Mouse (Mus musculus) hindbrain, embryonic 15.5 days (tissue): ENCODE results near the gene Nubpl. TPM values are rescaled to one million over a fixed set of nuclear protein-coding genes. Genes with fewer than 3 reads are reported as not detected.
"Not testable (repeated sequence)": the region's sequence is repeated elsewhere in the genome, so short reads cannot be mapped to it uniquely, and the experiment has no call there.

ENCODE experiments used
- ATAC-seq: fragments of 200-750 bp; cut with Nextera tagmentation; 2 replicates; pipeline ENCODE4 v1.8.0; 2017; ENCODE audit warnings: low read depth, moderate number of reproducible peaks, moderate TSS enrichment; ENCODE audit not compliant: low FRiP score
- H3K27ac ChIP-seq: fragments of 300-500 bp; sonication (generic); replicated peaks from 2 replicates; pipeline ENCODE4 v1.5.1; 2015; ENCODE audit warnings: mild to moderate bottlenecking, inconsistent platforms
- H3K27me3 ChIP-seq: fragments of 300-500 bp; sonication (generic); 2 replicates; pipeline ENCODE4 v1.6.1; 2015; ENCODE audit warnings: control low read depth, inconsistent platforms
- H3K36me3 ChIP-seq: fragments of 300-500 bp; sonication (generic); 2 replicates; pipeline ENCODE4 v1.6.1; 2015; ENCODE audit warnings: control low read depth, inconsistent platforms
- H3K4me1 ChIP-seq: fragments of 300-500 bp; sonication (generic); replicated peaks from 2 replicates; pipeline ENCODE4 v1.6.1; 2015; ENCODE audit warnings: control low read depth, inconsistent platforms
- H3K4me2 ChIP-seq: fragments of 300-500 bp; sonication (generic); 2 replicates; pipeline ENCODE4 v1.6.1; 2015; ENCODE audit warnings: moderate library complexity, mild to moderate bottlenecking, inconsistent platforms
- H3K4me3 ChIP-seq: fragments of 300-500 bp; sonication (generic); 2 replicates; pipeline ENCODE4 v1.5.1; 2015; ENCODE audit warnings: mild to moderate bottlenecking, inconsistent platforms
- H3K9ac ChIP-seq: fragments of 300-500 bp; sonication (generic); 2 replicates; pipeline ENCODE4 v1.6.1; 2015; ENCODE audit warnings: inconsistent platforms
- H3K9me3 ChIP-seq: fragments of 300-500 bp; sonication (generic); 2 replicates; pipeline ENCODE4 v1.6.1; 2016; ENCODE audit warnings: control low read depth, inconsistent platforms
- WGBS: fragments of 180-500 bp; shearing (Covaris S2); methylation state at CpG from one replicate; pipeline ENCODE4 v1.1.7; 2015; 5-methylcytosine and 5-hydroxymethylcytosine counted together
- polyA plus RNA-seq: library from polyadenylated mRNA; unstranded; fragments of >200 nt; fragmentation: Nextera tagmentation; extraction: Ambion mirVana; gene quantifications from 2 replicates; pipeline ENCODE4 v1.2.1, GENCODE M21; 2015

The Nubpl gene
- polyA plus RNA-seq, 1 experiment from 2014 or later = 6.7 TPM

GRCm38 (mm10) chr12:52164414-52164813, 66.9 kb downstream of the Nubpl start:
- no peaks in the 10 kb centered on the region for H3K36me3 ChIP-seq
- H3K9ac ChIP-seq = no peak overlapping the region
- H3K9me3 ChIP-seq = no peaks in the 10 kb centered on the region
- no peak overlapping the region for H3K4me3 ChIP-seq
- H3K27ac ChIP-seq = no peak overlapping the region
- no peak for ATAC-seq
- no peaks in the 10 kb centered on the region for H3K27me3 ChIP-seq
- no peaks in the 10 kb centered on the region for H3K4me1 ChIP-seq
- no peak overlapping the region for H3K4me2 ChIP-seq

GRCm38 (mm10) chr12:52186205-52186793, 88.8 kb downstream of the Nubpl start:
- no peaks in the 10 kb centered on the region for H3K27me3 ChIP-seq
- H3K27ac ChIP-seq = 0 out of 2 replicates have a peak overlapping the region, but pooled peaks have one; percentile 29
- H3K9ac ChIP-seq = no peak overlapping the region
- H3K4me1 ChIP-seq = peaks cover 11% of the 10 kb centered on the region
- WGBS = 35% methylated on average over 1 of the region's 1 CpGs
- H3K4me3 ChIP-seq = no peak overlapping the region
- no peaks in the 10 kb centered on the region for H3K9me3 ChIP-seq
- ATAC-seq = no peak
- no peak overlapping the region for H3K4me2 ChIP-seq
- no peaks in the 10 kb centered on the region for H3K36me3 ChIP-seq

- Histone ChIP-seq H3K9ac (no peak overlapping the region), H3K36me3 (no peaks in the 10 kb centered on the region), H3K27ac (0 out of 2 replicates have a peak overlapping the region, but pooled peaks have one; percentile 4), H3K4me3 (no peak overlapping the region), H3K27me3 (no peaks in the 10 kb centered on the region), H3K4me1 (peaks cover 11% of the 10 kb centered on the region), H3K9me3 (no peaks in the 10 kb centered on the region), H3K4me2 (no peak overlapping the region)
- peak; percentile 59; the same call in 1 of the 2 replicates for ATAC-seq
- 26% methylated on average over 5 of the region's 5 CpGs for WGBS
These were observed 89.5 kb downstream of the Nubpl start for GRCm38 (mm10) chr12:52186963-52187590.

GRCm38 (mm10) chr12:52198471-52198870, 100.9 kb downstream of the Nubpl start:
- WGBS = 87% methylated on average over 4 of the region's 4 CpGs
- Histone ChIP-seq H3K36me3 (no peaks in the 10 kb centered on the region), H3K4me3 (no peak overlapping the region), H3K27ac (no peak overlapping the region), H3K27me3 (no peaks in the 10 kb centered on the region), H3K9me3 (no peaks in the 10 kb centered on the region), H3K4me2 (no peak overlapping the region), H3K4me1 (no peaks in the 10 kb centered on the region), H3K9ac (no peak overlapping the region)
- ATAC-seq = no peak

- Histone ChIP-seq H3K9ac (no peak overlapping the region), H3K36me3 (no peaks in the 10 kb centered on the region), H3K4me2 (no peak overlapping the region), H3K9me3 (no peaks in the 10 kb centered on the region), H3K4me3 (no peak overlapping the region), H3K4me1 (no peaks in the 10 kb centered on the region), H3K27ac (no peak overlapping the region), H3K27me3 (no peaks in the 10 kb centered on the region)
- 87% methylated on average over 3 of the region's 3 CpGs for WGBS
- ATAC-seq = no peak
These were observed 111.6 kb downstream of the Nubpl start for GRCm38 (mm10) chr12:52209121-52209610.

GRCm38 (mm10) chr12:52211144-52211543, 113.6 kb downstream of the Nubpl start:
- H3K36me3 ChIP-seq = no peaks in the 10 kb centered on the region
- H3K4me2 ChIP-seq = no peak overlapping the region
- no peaks in the 10 kb centered on the region for H3K27me3 ChIP-seq
- H3K9me3 ChIP-seq = no peaks in the 10 kb centered on the region
- no peak overlapping the region for H3K27ac ChIP-seq
- H3K9ac ChIP-seq = no peak overlapping the region
- ATAC-seq = no peak
- no peak overlapping the region for H3K4me3 ChIP-seq
- H3K4me1 ChIP-seq = no peaks in the 10 kb centered on the region

- Histone ChIP-seq H3K9ac (no peak overlapping the region), H3K4me1 (no peaks in the 10 kb centered on the region), H3K4me3 (no peak overlapping the region), H3K36me3 (no peaks in the 10 kb centered on the region), H3K4me2 (no peak overlapping the region), H3K27ac (no peak overlapping the region), H3K9me3 (no peaks in the 10 kb centered on the region), H3K27me3 (no peaks in the 10 kb centered on the region)
- ATAC-seq = no peak
- 85% methylated on average over 2 of the region's 2 CpGs for WGBS
These were observed 117.3 kb downstream of the Nubpl start for GRCm38 (mm10) chr12:52214837-52215236.

- Histone ChIP-seq H3K4me3 (no peak overlapping the region), H3K27ac (no peak overlapping the region), H3K4me2 (no peak overlapping the region), H3K9me3 (no peaks in the 10 kb centered on the region), H3K27me3 (no peaks in the 10 kb centered on the region), H3K4me1 (no peaks in the 10 kb centered on the region), H3K36me3 (no peaks in the 10 kb centered on the region), H3K9ac (no peak overlapping the region)
- 93% methylated on average over 4 of the region's 4 CpGs for WGBS
- ATAC-seq = no peak
These were observed 127.4 kb downstream of the Nubpl start for GRCm38 (mm10) chr12:52224954-52225353.

GRCm38 (mm10) chr12:52228746-52229145, 131.2 kb downstream of the Nubpl start:
- Histone ChIP-seq H3K4me2 (no peak overlapping the region), H3K27me3 (no peaks in the 10 kb centered on the region), H3K36me3 (no peaks in the 10 kb centered on the region), H3K27ac (no peak overlapping the region), H3K9ac (no peak overlapping the region), H3K4me3 (no peak overlapping the region), H3K4me1 (no peaks in the 10 kb centered on the region), H3K9me3 (no peaks in the 10 kb centered on the region)
- no peak for ATAC-seq
- WGBS = 87% methylated on average over 3 of the region's 3 CpGs

GRCm38 (mm10) chr12:52231929-52232328, 134.4 kb downstream of the Nubpl start:
- not testable (repeated sequence) for H3K4me3 ChIP-seq, H3K27ac ChIP-seq, H3K9ac ChIP-seq, H3K4me1 ChIP-seq, ATAC-seq, H3K4me2 ChIP-seq, H3K36me3 ChIP-seq, H3K9me3 ChIP-seq, H3K27me3 ChIP-seq
- WGBS = 78% methylated on average over 3 of the region's 3 CpGs

- H3K27me3 ChIP-seq = no peaks in the 10 kb centered on the region
- H3K4me1 ChIP-seq = no peaks in the 10 kb centered on the region
- H3K9me3 ChIP-seq = no peaks in the 10 kb centered on the region
- no peak overlapping the region for H3K9ac ChIP-seq
- no peaks in the 10 kb centered on the region for H3K36me3 ChIP-seq
- no peak overlapping the region for H3K27ac ChIP-seq
- WGBS = 63% methylated on average over 2 of the region's 2 CpGs
- H3K4me2 ChIP-seq = no peak overlapping the region
- no peak for ATAC-seq
- no peak overlapping the region for H3K4me3 ChIP-seq
These were observed 145.2 kb downstream of the Nubpl start for GRCm38 (mm10) chr12:52242712-52243111.

- 89% methylated on average over 9 of the region's 9 CpGs for WGBS
- no peak for ATAC-seq
- no peak overlapping the region for H3K4me3 ChIP-seq
- H3K9ac ChIP-seq = no peak overlapping the region
- no peak overlapping the region for H3K27ac ChIP-seq
- no peaks in the 10 kb centered on the region for H3K9me3 ChIP-seq
- no peaks in the 10 kb centered on the region for H3K27me3 ChIP-seq
- no peaks in the 10 kb centered on the region for H3K36me3 ChIP-seq
- no peak overlapping the region for H3K4me2 ChIP-seq
- H3K4me1 ChIP-seq = no peaks in the 10 kb centered on the region
These were observed 149.9 kb downstream of the Nubpl start for GRCm38 (mm10) chr12:52247438-52247837.

- H3K4me1 ChIP-seq = no peaks in the 10 kb centered on the region
- WGBS = 89% methylated on average over 2 of the region's 2 CpGs
- H3K27me3 ChIP-seq = no peaks in the 10 kb centered on the region
- ATAC-seq = no peak
- no peak overlapping the region for H3K4me2 ChIP-seq
- no peak overlapping the region for H3K9ac ChIP-seq
- no peak overlapping the region for H3K27ac ChIP-seq
- H3K9me3 ChIP-seq = no peaks in the 10 kb centered on the region
- H3K36me3 ChIP-seq = no peaks in the 10 kb centered on the region
- H3K4me3 ChIP-seq = no peak overlapping the region
These were observed 151.0 kb downstream of the Nubpl start for GRCm38 (mm10) chr12:52248531-52248930.
